Comparison of ENCODE assay signal across 13 mouse cellular contexts in genomic region chr9:65998965-65999364, GRCm38 (mm10).
"Had no signal": no experiment of that assay in that cellular context is flagged by ENCODE, and none has a peak within 500 bp of the region (broad histone marks: within the 10 kb centered on the region; RNA-seq: fewer than 3 reads in every experiment).

No protein-coding gene starts in this region.

- H3K36me3 ChIP-seq: intestine, embryonic 15.5 days had no signal

- H3K27ac ChIP-seq: intestine, embryonic 15.5 days; layer of hippocampus, adult 2 months; limb, embryonic 15.5 days; liver, embryonic 12.5 days; midbrain, embryonic 10.5 days; stomach, embryonic 15.5 days had no signal

- H3K4me1 ChIP-seq: intestine, embryonic 15.5 days; liver, embryonic 12.5 days; midbrain, embryonic 10.5 days; stomach, embryonic 15.5 days had no signal

- H3K9ac ChIP-seq: intestine, embryonic 15.5 days; limb, embryonic 15.5 days; liver, embryonic 12.5 days; lung, embryonic 14.5 days; stomach, embryonic 15.5 days had no signal

- H3K4me2 ChIP-seq: intestine, embryonic 15.5 days; limb, embryonic 15.5 days; liver, embryonic 12.5 days; lung, embryonic 14.5 days; stomach, embryonic 15.5 days had no signal

- H3K4me3 ChIP-seq: intestine, embryonic 15.5 days; layer of hippocampus, adult 2 months; limb, embryonic 15.5 days; liver, embryonic 12.5 days; midbrain, embryonic 10.5 days; stomach, embryonic 15.5 days had no signal

- ATAC-seq: intestine, embryonic 15.5 days; liver, embryonic 12.5 days had no signal

- H3K27me3 ChIP-seq: intestine, embryonic 15.5 days; limb, embryonic 15.5 days; liver, embryonic 12.5 days; stomach, embryonic 15.5 days had no signal

- H3K9me3 ChIP-seq: intestine, embryonic 15.5 days; limb, embryonic 15.5 days; liver, embryonic 12.5 days; midbrain, embryonic 10.5 days; stomach, embryonic 15.5 days had no signal

- DNase-seq: kidney, adult 18-20 months; lung, embryonic 14.5 days; lung, postnatal 4 days; right cerebral cortex, adult 18-20 months; right cerebral cortex, postnatal 4 days; thymus, adult 2 months; thymus, postnatal 25 days had no signal
